Mouse (Mus musculus): Measurements from ENCODE around the gene Faap20. TPM values are rescaled to one million over a fixed set of nuclear protein-coding genes. Genes with fewer than 3 reads are reported as not detected.

The Faap20 gene
- total RNA-seq, 2 experiments from 2014 or later = 49.6 to 51.8 TPM

DNA sequence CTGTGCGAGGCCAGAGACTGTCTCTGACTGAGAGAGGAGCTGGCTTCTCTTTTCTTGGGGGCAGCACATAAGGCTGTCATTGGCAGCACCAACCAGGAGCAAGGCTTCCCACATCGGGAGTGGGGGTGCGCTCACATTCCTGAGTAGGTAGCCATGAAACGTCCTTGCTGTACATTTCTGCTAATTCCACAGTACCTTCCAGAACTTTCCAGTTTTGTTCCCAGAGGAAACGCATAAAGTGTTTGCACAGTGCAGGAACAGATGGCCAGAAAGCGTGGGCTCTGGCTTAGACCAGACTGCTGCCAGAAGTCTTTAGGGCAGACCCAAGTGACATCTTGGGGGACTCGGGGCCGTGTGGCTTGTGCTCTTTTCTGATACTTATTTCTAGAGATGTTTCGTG is 34.0 kb downstream of the Faap20 start:
- no peak for DNase-seq

DNA sequence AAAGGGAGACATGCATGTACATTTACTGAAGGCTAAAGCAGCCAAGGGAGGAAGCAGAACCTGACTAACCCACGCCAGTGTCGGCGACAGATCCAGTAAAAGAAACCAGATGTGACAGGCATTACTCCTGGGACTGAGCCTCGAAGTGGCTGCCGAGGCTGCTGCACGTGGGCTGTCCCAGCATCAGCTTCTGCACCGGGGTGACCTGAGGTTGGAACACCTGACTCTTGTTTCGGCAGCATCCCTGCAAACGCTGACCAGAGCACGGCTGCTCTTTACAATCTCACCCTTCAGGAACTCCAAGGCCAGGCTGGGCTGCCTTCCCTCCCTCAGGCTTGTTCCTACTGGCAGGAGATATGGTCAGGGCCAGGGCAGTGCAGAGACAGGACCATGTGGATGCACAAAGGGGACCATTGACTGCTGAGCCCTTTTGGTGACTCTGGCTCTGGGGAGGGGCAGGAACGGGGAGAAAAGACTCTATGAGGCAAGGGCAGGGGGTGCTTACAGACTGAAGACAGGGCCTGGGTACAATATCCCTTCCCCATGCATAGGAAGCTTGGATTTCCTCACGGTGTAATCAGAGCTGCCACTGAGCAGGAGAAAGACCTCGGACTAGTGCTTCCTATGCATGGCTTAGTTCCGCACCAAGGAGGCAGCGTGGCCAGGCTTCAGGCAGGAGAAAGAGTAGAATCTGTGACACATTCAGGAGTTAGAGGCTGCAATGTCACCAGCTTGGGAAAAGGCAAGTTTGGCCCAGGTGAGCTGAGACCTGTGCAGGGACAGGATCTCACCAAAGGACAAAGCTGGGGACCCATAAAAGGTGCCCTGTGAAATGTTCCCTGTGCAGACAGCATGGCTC is 35.1 kb downstream of the Faap20 start:
- DNase-seq = peak in 1 of 2 experiments; percentile 45

DNA sequence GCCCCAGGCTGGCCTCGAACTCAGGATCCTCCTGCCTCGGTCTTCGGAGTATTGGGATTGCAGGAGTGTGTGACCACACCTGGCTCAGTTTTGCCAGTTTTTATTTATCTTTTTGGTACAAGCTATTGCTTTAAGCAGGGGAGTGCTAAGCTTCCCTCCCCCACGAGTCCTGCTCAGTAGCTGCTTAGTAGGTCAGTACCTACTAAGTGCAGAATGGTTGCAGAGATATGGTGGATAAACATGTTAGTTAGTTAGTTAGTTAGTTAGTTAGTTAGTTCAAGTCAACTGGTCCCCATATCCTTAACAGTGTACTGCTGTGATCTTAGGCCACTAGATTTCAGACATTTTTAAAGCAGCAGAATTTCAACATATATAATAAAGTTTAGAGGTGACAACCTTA is 36.5 kb downstream of the Faap20 start:
- no peak for DNase-seq

DNA sequence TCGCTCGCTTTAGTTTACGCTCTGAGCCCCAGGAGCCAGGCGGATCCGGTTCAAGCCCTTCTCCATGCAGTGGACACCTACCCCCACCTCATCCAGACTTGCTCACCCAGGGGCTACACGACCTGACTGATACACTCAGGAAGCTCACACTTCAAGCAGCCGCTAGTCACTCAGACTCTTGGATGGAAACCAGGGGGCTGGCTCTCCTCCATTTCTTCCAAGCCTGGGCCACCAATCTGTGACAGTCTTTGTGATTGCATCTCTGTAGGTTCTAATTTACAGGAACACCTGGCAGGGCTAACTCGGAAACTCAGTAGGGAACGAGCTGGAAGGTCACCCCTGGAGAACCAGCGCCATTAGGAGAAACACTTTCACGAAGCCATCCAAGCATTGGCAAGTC is 38.1 kb downstream of the Faap20 start:
- DNase-seq = no peak

DNA sequence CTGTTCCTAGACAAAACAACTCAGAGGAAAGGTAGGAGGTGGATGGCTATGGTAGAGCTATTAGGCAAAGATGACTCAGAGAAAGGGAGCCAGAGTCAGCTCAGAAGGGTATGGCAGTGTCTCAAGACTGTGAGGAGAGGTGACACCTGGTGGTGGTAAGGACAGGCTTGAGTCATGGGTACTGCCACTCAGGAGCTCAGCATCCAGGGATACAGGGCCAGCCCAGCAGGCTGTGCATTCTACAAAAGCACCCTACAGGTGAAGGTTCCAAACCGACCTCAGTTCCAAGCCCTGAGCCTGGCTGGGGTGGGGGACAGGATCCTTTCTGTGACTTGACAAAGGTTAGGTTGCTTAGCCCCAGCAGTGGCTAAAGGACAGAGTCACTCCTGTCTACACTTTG is 39.0 kb downstream of the Faap20 start:
- DNase-seq = no peak

DNA sequence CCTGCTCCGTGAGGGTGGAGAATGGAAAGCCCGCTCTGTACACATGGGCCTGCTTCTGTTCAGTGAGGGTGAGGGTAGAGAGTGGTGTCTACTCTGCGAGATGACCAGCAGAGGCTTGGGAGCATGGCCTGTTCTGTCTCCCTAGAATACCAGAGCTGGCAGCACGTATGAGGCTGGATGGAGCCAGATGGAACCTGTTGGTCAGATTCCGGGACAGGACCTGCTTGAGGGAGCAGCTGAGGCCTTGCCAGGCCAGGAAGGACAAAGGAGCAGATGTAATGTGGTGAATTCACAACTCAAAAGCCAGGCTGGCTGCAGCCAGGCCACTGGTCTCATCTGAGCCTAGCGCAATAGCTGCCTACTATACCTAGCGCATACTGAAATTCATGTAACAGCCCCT is 40.4 kb downstream of the Faap20 start:
- no peak for DNase-seq

DNA sequence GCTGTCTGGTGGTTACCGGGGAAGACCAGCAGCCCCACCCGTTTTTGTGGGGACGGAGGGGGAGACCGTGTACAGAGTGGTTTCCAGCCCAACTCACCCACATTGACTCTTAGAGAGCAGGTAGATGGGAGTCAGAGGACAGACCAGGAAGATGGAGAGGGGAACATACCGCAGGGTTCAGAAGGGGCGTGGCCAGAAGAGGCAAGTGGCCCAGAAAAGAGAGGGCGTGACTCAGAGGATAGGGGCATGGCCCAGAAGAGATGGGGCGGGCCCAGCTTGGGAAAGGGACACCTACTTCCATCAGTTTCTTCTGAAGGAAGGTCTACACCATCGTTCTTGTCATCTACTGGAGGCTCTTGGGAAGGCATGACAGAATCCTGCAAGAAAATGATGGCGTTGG is 43.3 kb downstream of the Faap20 start:
- no peak for DNase-seq

DNA sequence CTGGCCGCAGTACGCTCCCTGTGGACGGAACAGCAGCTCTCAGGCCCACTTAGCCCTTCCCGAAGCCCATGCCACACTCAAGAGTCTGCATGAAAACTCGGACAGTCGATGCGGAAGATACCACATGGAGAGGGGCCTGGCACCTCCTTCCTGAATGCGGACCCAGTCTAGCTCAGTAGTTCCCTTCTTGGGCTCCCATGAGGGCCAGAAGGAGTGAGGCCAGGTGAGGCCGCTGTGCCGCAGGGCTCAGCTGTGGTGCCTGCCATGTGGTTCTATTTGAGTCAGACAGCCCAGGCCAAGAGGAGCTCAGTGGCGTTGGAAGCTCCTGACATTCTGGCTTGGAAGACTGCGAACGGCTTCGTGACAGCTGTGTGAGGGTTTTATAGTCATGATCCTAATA is 44.8 kb downstream of the Faap20 start:
- no peak for DNase-seq

DNA sequence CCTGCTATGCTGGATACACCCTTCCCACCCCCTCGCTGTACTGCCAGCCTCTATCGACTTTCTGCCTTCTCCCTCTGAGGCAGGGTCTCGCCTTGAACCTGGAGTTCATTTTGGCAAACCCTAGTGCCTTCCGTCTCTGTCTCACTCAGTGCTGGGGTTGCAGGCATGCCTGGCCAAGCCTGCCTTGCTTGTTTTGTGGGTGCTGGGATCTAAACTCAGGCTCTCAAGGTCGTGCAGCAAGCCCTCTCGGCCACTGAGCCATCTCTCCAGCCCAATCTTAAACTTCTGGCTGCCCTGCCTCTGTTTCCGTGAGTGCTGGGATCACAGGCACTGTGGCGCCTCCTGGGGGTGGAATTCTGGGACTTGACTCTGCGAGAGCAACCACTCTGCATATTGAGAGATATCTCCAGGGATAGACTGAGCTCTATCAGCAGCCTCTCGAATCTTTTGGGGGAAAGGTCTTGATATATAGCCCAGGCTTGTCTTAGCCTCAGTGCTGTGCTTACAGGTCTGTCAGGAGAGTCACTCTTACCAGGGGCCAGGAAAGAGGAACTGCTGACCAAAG is 45.5 kb downstream of the Faap20 start:
- DNase-seq = no peak

DNA sequence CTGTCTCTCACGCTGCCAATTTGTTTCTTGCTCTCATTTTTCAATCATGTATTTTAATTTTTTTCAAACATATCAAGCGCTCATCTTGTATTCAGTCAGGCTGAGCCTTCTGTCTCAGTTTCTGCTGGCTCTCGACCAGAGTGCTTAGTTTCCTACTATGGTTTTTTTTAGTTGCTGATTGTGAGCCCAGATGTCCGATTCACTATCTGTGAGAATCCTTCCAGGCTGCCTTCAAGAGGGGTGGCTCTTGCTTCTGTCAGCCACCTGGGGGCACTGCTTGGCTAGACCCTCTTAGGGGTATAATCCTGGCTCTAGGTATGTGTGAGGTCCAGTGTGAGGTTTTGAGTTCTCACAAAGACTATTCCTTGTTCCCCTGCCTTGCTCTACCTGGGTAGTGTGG is 46.4 kb downstream of the Faap20 start:
- no peak for DNase-seq

DNA sequence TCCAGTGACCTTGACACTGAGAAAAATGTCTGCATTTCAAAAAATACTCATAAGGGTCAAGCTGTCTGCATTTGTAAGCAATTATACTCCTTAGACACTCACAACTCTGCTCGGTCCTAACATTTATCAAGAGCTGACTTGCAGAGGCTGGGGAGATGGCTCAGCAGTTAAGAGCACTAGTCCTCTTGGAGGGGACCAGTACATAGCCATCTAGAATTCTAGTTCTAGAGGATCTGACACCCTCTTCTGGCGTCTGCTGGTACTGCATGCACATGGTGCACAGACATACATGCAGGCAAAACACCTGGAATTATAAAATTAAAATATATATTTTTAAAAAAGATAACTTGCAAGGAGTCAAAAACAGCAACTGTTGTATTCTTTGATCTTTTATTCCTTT is 47.5 kb downstream of the Faap20 start:
- DNase-seq = peak in 1 of 2 experiments; percentile 25

DNA sequence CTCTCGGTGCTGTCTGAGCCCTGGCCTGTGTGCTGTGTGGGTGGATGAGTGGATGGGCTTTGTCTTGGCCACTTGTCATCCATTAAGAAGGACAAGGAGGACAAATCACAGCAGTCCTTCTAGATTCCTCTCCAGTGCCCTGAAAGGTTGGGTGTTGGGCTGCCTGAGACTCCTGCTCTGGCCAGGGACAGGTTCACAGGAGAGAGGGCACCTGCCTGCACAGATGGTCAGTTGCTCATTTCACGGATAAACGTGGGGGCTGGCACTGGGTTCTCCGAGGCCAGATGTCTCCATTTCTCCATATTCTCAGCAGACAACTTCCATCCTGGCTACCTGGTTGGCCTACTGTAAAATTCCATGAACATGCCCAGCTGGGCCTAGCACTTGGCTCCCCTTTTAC is 49.2 kb downstream of the Faap20 start:
- no peak for DNase-seq

DNA sequence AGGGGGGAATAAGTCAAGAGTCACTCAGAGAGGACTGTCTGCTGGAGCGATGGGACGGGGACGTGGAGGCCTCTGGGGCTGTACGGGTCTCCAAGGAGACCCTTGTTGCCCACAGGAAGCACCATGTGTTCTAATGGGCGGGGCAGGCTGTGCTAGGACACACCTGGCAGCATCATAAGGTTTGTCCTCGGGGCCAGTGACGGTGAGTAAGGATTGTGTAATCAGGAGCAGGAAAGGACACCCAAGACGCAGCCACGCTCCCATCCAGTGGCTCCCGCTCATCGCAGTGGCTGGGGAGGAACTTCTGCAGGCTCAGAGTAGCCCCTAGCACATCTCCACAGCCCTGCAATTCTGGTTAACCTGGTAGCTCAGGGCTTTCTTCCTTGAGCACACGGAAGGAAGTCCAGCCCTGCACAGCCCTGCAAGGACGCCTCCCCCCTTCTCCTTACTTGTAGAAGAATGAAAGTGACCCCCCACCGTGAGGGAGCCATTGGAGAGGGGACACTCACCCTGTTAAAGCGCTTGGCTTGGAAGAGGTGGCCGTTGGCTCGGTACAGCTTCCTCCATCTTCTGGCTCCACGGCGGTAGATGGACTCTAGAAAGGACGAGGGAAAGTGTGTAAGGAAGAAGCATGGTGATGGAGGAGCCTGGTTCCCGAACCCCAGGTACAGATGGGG is 51.0 kb downstream of the Faap20 start:
- no peak for DNase-seq

DNA sequence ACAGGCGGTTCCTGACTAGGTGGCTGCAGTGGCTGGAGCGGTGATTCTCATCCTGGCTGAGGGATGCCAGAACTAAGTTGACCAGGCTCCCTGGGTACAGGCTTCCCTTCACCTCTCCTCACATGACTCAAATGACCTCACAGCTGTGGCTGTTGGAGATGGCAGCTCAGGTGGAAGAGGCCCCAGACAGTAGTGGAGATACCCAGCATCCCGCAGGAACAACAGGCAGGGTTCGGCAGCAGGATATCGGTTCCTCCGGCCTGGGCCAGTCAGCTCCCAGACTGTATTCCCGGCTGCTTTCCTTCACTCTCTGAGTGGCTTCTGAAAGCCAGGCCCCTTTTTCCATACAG is 51.5 kb downstream of the Faap20 start:
- DNase-seq = no peak

DNA sequence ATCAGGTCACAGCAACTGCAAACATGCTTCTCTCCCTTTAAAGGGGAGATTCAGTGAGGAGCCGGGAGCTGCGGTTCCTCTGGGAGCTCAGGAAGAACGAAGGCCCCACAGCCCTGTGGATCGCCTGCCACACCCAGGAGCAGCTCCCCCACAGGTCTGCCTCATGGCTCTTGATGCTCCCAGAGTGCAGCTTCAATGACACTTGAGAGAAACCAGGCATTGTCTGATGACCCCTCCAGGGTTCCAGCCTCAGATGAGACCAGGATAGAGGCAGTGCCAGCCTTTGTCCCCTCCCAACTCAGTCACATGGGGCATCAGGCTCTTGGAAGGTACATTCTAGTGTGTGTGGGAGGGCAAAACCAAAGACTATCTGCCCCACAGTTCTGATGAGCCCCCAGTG is 52.4 kb downstream of the Faap20 start:
- no peak for DNase-seq

DNA sequence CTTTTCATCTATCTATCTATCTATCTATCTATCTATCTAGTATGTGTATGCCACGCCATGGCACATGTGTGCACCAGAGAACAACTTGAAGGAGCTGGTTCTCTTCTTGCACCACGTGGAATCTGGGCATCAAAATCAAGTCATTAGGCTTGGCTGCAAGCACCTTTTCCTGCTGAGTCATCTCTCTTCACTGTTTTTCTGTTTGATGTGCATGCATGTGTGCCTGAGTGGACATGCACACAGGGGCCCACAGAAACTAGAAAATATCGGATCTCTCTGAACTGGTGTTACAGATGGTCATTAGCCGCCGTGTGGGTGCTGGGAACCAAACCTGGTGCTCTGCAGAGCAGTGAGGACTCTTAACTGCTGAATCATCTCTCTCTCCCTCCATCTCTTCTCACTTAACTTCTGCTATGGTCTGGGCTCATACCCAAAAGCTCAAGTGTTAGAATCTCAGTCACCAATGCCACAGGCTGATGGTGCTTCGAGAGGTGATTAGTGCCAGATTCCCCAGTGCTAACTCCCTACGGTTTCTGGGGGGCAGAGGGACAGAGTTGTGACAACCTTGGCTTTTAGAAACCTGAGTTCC is 55.0 kb downstream of the Faap20 start:
- no peak for DNase-seq

DNA sequence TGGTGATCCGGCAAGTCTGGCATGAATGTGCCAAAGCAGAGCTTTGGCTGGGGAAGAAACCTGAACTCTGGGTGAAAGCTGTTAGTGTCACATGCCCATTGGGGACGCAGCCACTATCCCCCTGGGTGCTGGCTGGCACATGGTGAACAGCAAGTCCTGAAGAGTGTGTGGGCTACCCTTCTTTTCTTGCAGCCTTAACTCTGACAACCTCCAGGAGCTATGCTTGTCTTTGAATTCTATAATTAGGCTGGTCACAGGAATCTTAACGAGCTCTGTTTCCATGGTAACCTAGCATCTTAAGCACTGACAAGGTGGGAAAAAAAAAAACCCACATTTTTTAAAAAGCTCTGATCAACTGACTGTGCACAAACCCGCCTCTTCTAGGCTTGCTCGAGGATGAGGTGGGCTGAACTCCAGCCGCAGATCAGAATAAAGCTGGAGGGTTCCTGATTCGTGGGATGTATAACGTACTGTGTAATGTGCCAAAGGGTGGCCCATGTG is 56.0 kb downstream of the Faap20 start:
- DNase-seq = no peak

Other genes with a start within 250 kb of the Faap20 start
- gene Plch2, start 193.0 kb upstream of the Faap20 start, total RNA-seq (2021) = under 1 TPM; 0.30 to 0.43 TPM
- gene Pex10, start 182.8 kb upstream of the Faap20 start, total RNA-seq (2021) = 10 to 100 TPM; 20.6 to 24.2 TPM
- gene Rer1, start 163.4 kb upstream of the Faap20 start, total RNA-seq (2021) = 100 to 1,000 TPM; 106 to 114 TPM
- 1 to 10 TPM; 7.7 to 7.9 TPM for gene Morn1, start 163.2 kb upstream of the Faap20 start, total RNA-seq (2021)
- gene Ski, start 27.2 kb upstream of the Faap20 start, total RNA-seq (2021) = 10 to 100 TPM; 55.5 to 88.7 TPM
- gene Prkcz, start 111.6 kb downstream of the Faap20 start, total RNA-seq (2021) = 1 to 10 TPM; 3.4 to 4.3 TPM
- under 1 TPM in 1 of 2 experiments, not detected in 1; 0.20 TPM for gene Gabrd, start 148.3 kb downstream of the Faap20 start, total RNA-seq (2021)
- gene Cfap74, start 159.4 kb downstream of the Faap20 start, total RNA-seq (2021) = under 1 TPM; 0.66 to 0.76 TPM
- gene Tmem52, start 219.3 kb downstream of the Faap20 start, total RNA-seq (2021) = 10 to 100 TPM in 1 of 2 experiments, 1 to 10 TPM in 1; 8.3 to 10.8 TPM
- gene Gnb1, start 241.6 kb downstream of the Faap20 start, total RNA-seq (2021) = 100 to 1,000 TPM; 444 to 453 TPM

All from adrenal gland, postnatal 36 days (tissue).